Mouse (Mus musculus) induced T-regulatory cell, adult 2 months (primary cell): ENCODE results near the gene Olfr913.

Experiments
- DNase-seq: peaks from one replicate; pipeline ENCODE4 v3.0.0-alpha.2; 2012; ENCODE audit warnings: low read depth

The Olfr913 gene

DNA sequence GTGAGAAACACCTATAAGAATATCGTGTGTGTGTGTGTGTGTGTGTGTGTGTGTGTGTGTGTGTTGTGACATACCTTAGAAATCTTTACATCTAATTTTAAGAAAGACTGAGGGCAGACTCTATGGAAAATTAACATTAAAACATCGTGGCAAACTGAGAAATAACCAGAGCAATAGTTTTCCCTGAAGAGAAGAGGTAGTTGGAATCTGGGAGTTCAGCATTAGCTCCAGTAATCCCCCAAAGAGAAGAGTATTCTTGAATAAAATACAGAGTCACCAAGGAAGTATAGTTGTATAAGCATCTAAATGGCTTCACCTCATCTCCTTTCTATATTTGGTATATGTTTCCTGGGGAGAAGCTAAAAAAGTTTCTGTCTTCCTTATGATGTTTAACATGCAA, at the start of gene Olfr913:
TSS of gene Olfr913 (plus strand) at position 301 of the 400 bp plus-strand sequence.
- no peak for DNase-seq

DNA sequence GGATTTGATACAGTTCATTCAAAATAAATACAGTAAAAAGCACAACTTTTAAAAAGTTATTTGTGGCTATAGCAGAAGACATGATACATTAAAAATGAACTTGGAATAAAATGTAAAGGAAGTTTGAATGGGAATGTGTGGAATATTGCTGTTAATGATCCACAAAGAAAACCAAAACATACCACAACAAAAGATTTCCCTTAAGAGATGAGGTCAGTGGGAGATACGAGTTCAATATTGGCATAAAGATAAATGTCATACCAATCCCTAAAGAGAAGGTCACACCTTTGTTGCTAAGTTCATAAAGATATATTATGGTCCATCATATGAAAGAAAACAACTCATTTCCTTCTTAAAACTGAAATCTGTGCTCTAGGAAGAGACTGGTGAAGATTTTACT, 12.7 kb upstream of the Olfr913 start, which contains the start of gene Olfr912:
TSS of gene Olfr912 (plus strand) at position 301 of the 400 bp plus-strand sequence.
- no peak for DNase-seq

DNA sequence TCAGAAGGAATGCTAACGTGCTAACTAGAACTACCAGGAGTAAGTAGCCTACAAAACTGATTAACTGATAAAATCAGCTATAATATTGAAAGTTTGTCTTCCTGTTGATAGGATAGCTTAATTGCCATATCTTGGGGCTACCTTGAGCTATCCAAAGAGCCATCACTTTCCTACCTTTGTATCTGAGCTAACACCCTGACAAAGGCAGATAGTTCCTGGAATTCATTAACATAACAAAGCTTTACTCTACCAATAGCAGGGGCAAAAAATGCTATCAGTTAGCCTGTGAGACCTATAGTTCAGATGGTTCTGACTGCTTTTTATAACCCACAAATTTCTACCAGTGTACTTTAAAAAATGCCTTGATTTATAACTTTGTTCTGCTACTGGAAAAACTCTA, 1.5 kb upstream of the Olfr913 start:
- no peak for DNase-seq

DNA sequence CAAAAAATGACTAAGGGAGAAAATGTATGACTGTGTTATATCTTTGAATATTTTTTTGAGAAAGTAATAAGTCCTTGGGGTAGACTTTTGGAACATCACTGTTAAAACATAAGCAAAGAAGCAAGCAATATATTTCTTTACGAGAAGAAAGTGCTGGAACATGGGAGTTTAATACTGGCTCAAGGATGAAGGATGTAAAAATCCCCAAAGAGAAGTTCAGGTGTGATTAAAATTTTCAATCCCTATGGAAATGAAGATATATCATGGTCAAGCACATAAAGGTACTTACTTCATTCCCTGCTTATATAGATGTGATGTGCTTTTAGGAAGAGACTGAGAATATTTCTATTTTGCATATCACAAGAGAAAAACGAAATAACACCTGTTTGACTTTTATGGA, 12.2 kb downstream of the Olfr913 start, which contains the start of gene Olfr914:
TSS of gene Olfr914 (plus strand) at position 301 of the 400 bp plus-strand sequence.
- no peak for DNase-seq

DNA sequence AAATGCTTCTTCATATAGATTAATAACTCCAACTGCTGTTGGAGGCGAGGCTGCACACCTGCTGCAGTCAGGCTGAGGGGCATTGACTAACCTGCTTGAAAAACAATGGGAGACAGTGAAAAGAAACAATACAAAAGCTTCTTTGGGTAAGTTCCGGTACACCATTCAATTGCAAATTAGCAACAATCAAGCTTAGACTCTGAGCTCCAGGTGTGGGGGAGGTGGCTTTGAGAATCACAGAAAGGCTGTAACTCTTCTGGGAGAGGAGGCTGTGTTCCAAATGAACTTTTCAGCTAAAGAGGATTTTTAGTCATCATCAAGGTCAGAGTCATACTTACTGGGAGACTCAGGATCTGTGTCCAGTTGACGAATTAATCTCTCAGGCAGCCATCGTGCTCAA, 39.8 kb downstream of the Olfr913 start:
- DNase-seq: no peak
